Mouse (Mus musculus): ENCODE measurements around the gene Zfp979. TPM values are rescaled to one million over a fixed set of nuclear protein-coding genes. Genes with fewer than 3 reads are reported as not detected.

Zfp979 gene
- polyA plus RNA-seq (2017; shearing (Covaris generic)), result 0.49 TPM

DNA sequence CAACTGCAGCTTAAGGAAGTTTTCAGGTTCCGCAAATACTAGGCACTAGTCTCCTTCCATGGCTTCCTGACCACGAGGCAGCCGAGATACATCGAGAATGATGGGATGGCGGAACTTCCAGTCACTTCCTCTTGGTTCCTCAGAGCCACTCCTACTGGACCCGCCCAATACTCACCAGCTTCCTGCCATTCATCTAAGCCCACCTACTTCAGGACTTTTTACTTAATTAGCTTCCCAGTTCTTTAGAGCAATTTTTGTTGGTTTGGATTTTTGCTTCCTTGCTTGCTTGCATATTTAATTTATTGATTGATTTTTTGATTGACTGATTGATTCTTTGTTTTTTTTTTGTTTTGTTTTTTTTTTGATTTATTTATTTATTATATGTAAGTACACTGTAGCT lies at the start of gene Zfp979:
Zfp979 (minus strand) TSS at position 101 of the 400 bp plus-strand sequence.

Other genes with a start within 250 kb of the Zfp979 start
- 0.31 TPM for gene Zfp982, start 150.1 kb downstream of the Zfp979 start, polyA plus RNA-seq (2017; shearing (Covaris generic))
- gene Gm16503, start 102.3 kb downstream of the Zfp979 start, polyA plus RNA-seq (2017; shearing (Covaris generic)), result 0.24 TPM
- 0.49 TPM for gene Zfp985, start 89.2 kb downstream of the Zfp979 start, polyA plus RNA-seq (2017; shearing (Covaris generic))
- gene Zfp534, start 60.0 kb upstream of the Zfp979 start, polyA plus RNA-seq (2017; shearing (Covaris generic)), result 0.29 TPM
- 10.3 TPM for gene Zfp984, start 167.3 kb upstream of the Zfp979 start, polyA plus RNA-seq (2017; shearing (Covaris generic))
- gene Zfp933, start 205.9 kb upstream of the Zfp979 start, polyA plus RNA-seq (2017; shearing (Covaris generic)), result 2.2 TPM
- 86.4 TPM for gene Miip, start 226.3 kb upstream of the Zfp979 start, polyA plus RNA-seq (2017; shearing (Covaris generic))
- 4.1 TPM for gene Fv1, start 226.5 kb upstream of the Zfp979 start, polyA plus RNA-seq (2017; shearing (Covaris generic))